Mouse (Mus musculus) kidney, adult 2 months (tissue): ENCODE results near the gene Smarca5.

Experiments
- CTCF ChIP-seq: fragments of 200-500 bp; conservative IDR thresholded peaks from 2 replicates; pipeline ENCODE4 v1.5.1; 2011; ENCODE audit warnings: low read depth, mild to moderate bottlenecking, control low read depth, low read length, moderate library complexity, mixed read lengths; ENCODE audit not compliant: insufficient read depth, insufficient read length
- POLR2A ChIP-seq: fragments of 200-500 bp; IDR thresholded peaks from one replicate; pipeline ENCODE4 v1.6.1; 2011; ENCODE audit warnings: low read depth, low read length, control low read depth

DNA sequence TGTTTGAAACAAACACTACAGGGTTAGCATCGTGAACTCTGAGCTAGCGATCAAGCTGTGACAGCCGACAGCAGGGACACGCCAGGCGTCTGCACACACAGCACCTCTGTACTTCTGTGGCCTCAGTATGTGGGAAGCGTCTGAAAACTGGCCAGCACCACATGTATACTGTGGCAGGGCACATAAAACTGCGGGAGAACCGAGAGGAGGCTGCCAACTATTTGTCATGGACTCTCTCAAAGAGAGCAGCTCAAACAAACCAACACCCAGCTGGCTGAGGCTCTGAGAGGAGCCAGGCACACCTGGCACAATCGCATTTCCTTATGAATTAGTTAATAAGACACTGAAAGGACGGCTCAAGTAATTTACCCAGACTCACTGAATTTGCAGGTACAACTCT lies 42.0 kb upstream of the Smarca5 start:
- TF ChIP-seq CTCF (no peak), POLR2A (no peak)
